Mouse (Mus musculus) erythroblast, embryonic 14.5 days (primary cell): Measurements from ENCODE around the gene Lcat.

Experiments
- GATA1 ChIP-seq: IDR thresholded peaks from 2 replicates; pipeline ENCODE4 v1.6.1; 2012; ENCODE audit warnings: low read length, inconsistent platforms, mixed read lengths
- TAL1 ChIP-seq: IDR thresholded peaks from 3 replicates; pipeline ENCODE4 v1.6.1; 2012; ENCODE audit warnings: low read length, inconsistent platforms, mixed read lengths

DNA sequence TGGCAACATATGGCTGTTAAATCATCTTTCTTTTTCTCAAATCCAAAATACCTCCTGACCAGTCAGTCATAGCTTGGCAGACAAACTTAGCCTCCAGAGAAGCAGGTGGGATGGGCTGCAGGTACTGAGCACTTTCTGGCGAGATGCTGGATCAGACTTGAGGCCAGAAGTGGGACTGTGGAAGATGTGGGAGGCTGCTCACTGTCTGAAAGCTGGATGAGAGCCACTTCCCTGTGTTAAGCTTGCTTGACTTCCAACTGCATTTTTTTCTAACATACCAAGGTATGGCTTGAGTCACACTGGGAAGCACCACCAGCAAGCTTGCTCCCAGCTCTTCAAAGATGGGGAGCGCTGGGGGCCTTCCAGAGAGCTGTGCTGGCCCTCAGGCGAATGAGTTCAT, 18.1 kb downstream of the Lcat start:
- TF ChIP-seq TAL1 (no peak), GATA1 (no peak)
